Mouse (Mus musculus) T-helper 17 cell (primary cell): ENCODE measurements around the gene Olfm2.

ENCODE experiments used
- in situ Hi-C, 2 experiments: fragments of 300-600 bp; cut with MboI, MseI; formaldehyde crosslinking; loops; 1 replicate in 1 of 2; 2 replicates in 1 of 2; pipeline ENCODE4 v1.15.1; 2025; ENCODE audit warnings: high pct_unique_total_duplicates in 2 of 2

The Olfm2 gene

GRCm38 (mm10) chr9:20663956-20664355 is 82.2 kb downstream of the Olfm2 start:
- in situ Hi-C loops, result loop anchor here in 1 of 2 experiments (10.0 kb wide), 1 partner anchor 761 kb away; the partner anchor contains the start of gene Dnm2

- in situ Hi-C loops, result loop anchor here in 1 of 2 experiments (10.0 kb wide), 1 partner anchor 762 kb away; the partner anchor contains the start of gene Dnm2
Measured at GRCm38 (mm10) chr9:20662874-20663273, 83.3 kb downstream of the Olfm2 start.

- in situ Hi-C loops, result loop anchor here in 1 of 2 experiments (10.0 kb wide), 1 partner anchor 762 kb away; the partner anchor contains the start of gene Dnm2
Measured at GRCm38 (mm10) chr9:20662325-20662724, 83.8 kb downstream of the Olfm2 start.

- in situ Hi-C loops, result loop anchor here in 1 of 2 experiments (5.0 kb wide), 1 partner anchor 90 kb away; the partner anchor contains the start of gene Olfm2
Measured at GRCm38 (mm10) chr9:20657546-20657945, 88.6 kb downstream of the Olfm2 start.

- in situ Hi-C loops, result loop anchor here in 1 of 2 experiments (5.0 kb wide), 1 partner anchor 73 kb away; no protein-coding TSS in a partner anchor
Measured at GRCm38 (mm10) chr9:20653859-20654258, 92.3 kb downstream of the Olfm2 start.

- in situ Hi-C loops, result loop anchor here in 1 of 2 experiments (5.0 kb wide), 1 partner anchor 75 kb away; no protein-coding TSS in a partner anchor
Measured at GRCm38 (mm10) chr9:20652260-20652658, 93.9 kb downstream of the Olfm2 start.

GRCm38 (mm10) chr9:20651602-20652259 is 94.4 kb downstream of the Olfm2 start, which contains the start of gene Pin1:
Gene Pin1, plus strand, starts transcription at chr9:20652095.
- in situ Hi-C loops, result loop anchor here in 1 of 2 experiments (5.0 kb wide), 1 partner anchor 76 kb away; no protein-coding TSS in a partner anchor

- in situ Hi-C loops, result loop anchor here (10.0 to 25.0 kb wide), 2 partner anchors 183 to 580 kb away; partner anchors contain the start of gene Zfp26 (in 1 of the 2)
Measured at GRCm38 (mm10) chr9:20645121-20645520, 101.0 kb downstream of the Olfm2 start.

GRCm38 (mm10) chr9:20644360-20645081 is 101.6 kb downstream of the Olfm2 start, which contains the start of gene Fbxl12:
Gene Fbxl12, minus strand, starts transcription at chr9:20644767.
- in situ Hi-C loops, result loop anchor here (5.0 to 25.0 kb wide), 3 partner anchors 62 to 580 kb away; partner anchors contain the start of genes Zfp846 (in 2 of the 2) and Zfp26 (in 1 of the 2)

GRCm38 (mm10) chr9:20643781-20644180 is 102.4 kb downstream of the Olfm2 start:
- in situ Hi-C loops, result loop anchor here (5.0 to 25.0 kb wide), 3 partner anchors 61 to 581 kb away; partner anchors contain the start of genes Zfp846 (in 2 of the 2) and Zfp26 (in 1 of the 2)

- in situ Hi-C loops, result loop anchor here (5.0 to 25.0 kb wide), 3 partner anchors 61 to 582 kb away; partner anchors contain the start of genes Zfp846 (in 2 of the 2) and Zfp26 (in 1 of the 2)
Measured at GRCm38 (mm10) chr9:20642896-20643466, 103.2 kb downstream of the Olfm2 start.

GRCm38 (mm10) chr9:20642101-20642895 is 103.9 kb downstream of the Olfm2 start, which contains the start of gene Ubl5:
Gene Ubl5, plus strand, starts transcription at chr9:20642878.
- in situ Hi-C loops, result loop anchor here (5.0 to 25.0 kb wide), 3 partner anchors 60 to 583 kb away; partner anchors contain the start of genes Zfp846 (in 2 of the 2) and Zfp26 (in 1 of the 2)

GRCm38 (mm10) chr9:20641501-20641900 is 104.6 kb downstream of the Olfm2 start:
- in situ Hi-C loops, result loop anchor here (5.0 to 25.0 kb wide), 3 partner anchors 59 to 583 kb away; partner anchors contain the start of genes Zfp846 (in 2 of the 2) and Zfp26 (in 1 of the 2)

- in situ Hi-C loops, result loop anchor here in 1 of 2 experiments (25.0 kb wide), 1 partner anchor 177 kb away; the partner anchor contains the start of gene Zfp26
Measured at GRCm38 (mm10) chr9:20639486-20639885, 106.7 kb downstream of the Olfm2 start.

- in situ Hi-C loops, result loop anchor here in 1 of 2 experiments (25.0 kb wide), 1 partner anchor 176 kb away; the partner anchor contains the start of gene Zfp26
Measured at GRCm38 (mm10) chr9:20638552-20638951, 107.6 kb downstream of the Olfm2 start.

- in situ Hi-C loops, result loop anchor here in 1 of 2 experiments (25.0 kb wide), 1 partner anchor 174 kb away; the partner anchor contains the start of gene Zfp26
Measured at GRCm38 (mm10) chr9:20636790-20637189, 109.4 kb downstream of the Olfm2 start.

- in situ Hi-C loops, result loop anchor here in 1 of 2 experiments (25.0 kb wide), 1 partner anchor 174 kb away; the partner anchor contains the start of gene Zfp26
Measured at GRCm38 (mm10) chr9:20636256-20636655, 109.9 kb downstream of the Olfm2 start.

- in situ Hi-C loops, result loop anchor here in 1 of 2 experiments (25.0 kb wide), 1 partner anchor 173 kb away; the partner anchor contains the start of gene Zfp26
Measured at GRCm38 (mm10) chr9:20635676-20636075, 110.5 kb downstream of the Olfm2 start.

GRCm38 (mm10) chr9:20631332-20631731 is 114.8 kb downstream of the Olfm2 start:
- in situ Hi-C loops, result loop anchor here in 1 of 2 experiments (25.0 kb wide), 1 partner anchor 169 kb away; the partner anchor contains the start of gene Zfp26
